Mouse (Mus musculus) hindbrain, embryonic 15.5 days (tissue): Measurements from ENCODE around the gene Cx3cl1. TPM values are rescaled to one million over a fixed set of nuclear protein-coding genes. Genes with fewer than 3 reads are reported as not detected.

Source experiments
- ATAC-seq: fragments of 200-750 bp; cut with Nextera tagmentation; 2 replicates; pipeline ENCODE4 v1.8.0; 2017; ENCODE audit warnings: low read depth, moderate number of reproducible peaks, moderate TSS enrichment; ENCODE audit not compliant: low FRiP score
- H3K27ac ChIP-seq: fragments of 300-500 bp; sonication (generic); replicated peaks from 2 replicates; pipeline ENCODE4 v1.5.1; 2015; ENCODE audit warnings: mild to moderate bottlenecking, inconsistent platforms
- H3K27me3 ChIP-seq: fragments of 300-500 bp; sonication (generic); 2 replicates; pipeline ENCODE4 v1.6.1; 2015; ENCODE audit warnings: control low read depth, inconsistent platforms
- H3K36me3 ChIP-seq: fragments of 300-500 bp; sonication (generic); 2 replicates; pipeline ENCODE4 v1.6.1; 2015; ENCODE audit warnings: control low read depth, inconsistent platforms
- H3K4me1 ChIP-seq: fragments of 300-500 bp; sonication (generic); replicated peaks from 2 replicates; pipeline ENCODE4 v1.6.1; 2015; ENCODE audit warnings: control low read depth, inconsistent platforms
- H3K4me2 ChIP-seq: fragments of 300-500 bp; sonication (generic); 2 replicates; pipeline ENCODE4 v1.6.1; 2015; ENCODE audit warnings: moderate library complexity, mild to moderate bottlenecking, inconsistent platforms
- H3K4me3 ChIP-seq: fragments of 300-500 bp; sonication (generic); 2 replicates; pipeline ENCODE4 v1.5.1; 2015; ENCODE audit warnings: mild to moderate bottlenecking, inconsistent platforms
- H3K9ac ChIP-seq: fragments of 300-500 bp; sonication (generic); 2 replicates; pipeline ENCODE4 v1.6.1; 2015; ENCODE audit warnings: inconsistent platforms
- H3K9me3 ChIP-seq: fragments of 300-500 bp; sonication (generic); 2 replicates; pipeline ENCODE4 v1.6.1; 2016; ENCODE audit warnings: control low read depth, inconsistent platforms
- WGBS: fragments of 180-500 bp; shearing (Covaris S2); methylation state at CpG from one replicate; pipeline ENCODE4 v1.1.7; 2015; 5-methylcytosine and 5-hydroxymethylcytosine counted together
- polyA plus RNA-seq: library from polyadenylated mRNA; unstranded; fragments of >200 nt; fragmentation: Nextera tagmentation; extraction: Ambion mirVana; gene quantifications from 2 replicates; pipeline ENCODE4 v1.2.1, GENCODE M21; 2015

Cx3cl1 gene
- polyA plus RNA-seq = 38.3 and 46.3 TPM in 2 replicates

DNA sequence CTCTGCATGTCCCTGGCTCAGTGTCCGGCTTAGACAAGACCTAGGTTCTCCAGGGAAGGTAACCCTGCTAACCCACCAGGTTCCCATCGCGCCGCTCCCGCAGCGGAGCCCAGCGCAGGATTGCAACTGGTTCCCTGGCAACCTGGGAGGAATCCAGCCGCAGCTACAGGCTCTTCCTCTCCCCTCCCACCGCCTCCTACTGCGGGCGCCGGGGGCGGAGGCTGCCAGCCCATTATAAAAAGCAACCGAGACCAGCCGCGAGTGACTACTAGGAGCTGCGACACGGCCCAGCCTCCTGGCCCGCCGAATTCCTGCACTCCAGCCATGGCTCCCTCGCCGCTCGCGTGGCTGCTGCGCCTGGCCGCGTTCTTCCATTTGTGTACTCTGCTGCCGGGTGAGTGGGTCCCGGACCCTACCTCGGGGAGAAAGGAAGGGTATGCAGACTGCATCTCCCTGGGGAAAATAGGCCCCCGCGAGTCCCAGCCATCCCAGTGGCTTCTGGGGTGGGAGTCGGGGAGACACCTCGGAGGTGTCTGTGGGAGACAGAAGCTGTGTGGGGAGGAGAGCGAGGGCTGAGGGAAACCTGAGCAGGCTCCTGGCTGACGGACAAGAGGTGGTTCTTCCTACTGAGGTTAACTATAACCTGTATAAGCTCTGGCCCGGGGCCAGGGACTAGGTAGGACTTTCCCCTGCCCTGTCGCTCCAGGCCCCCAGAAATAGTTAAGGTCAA lies at the start of gene Cx3cl1:
Gene Cx3cl1, plus strand, starts transcription at position 69 of the 730 bp plus-strand sequence.
- Histone ChIP-seq H3K9ac (peak within 1 kb of the TSS; percentile 63), H3K4me1 (peaks cover 38% of the 10 kb centered on the region), H3K27me3 (no peaks in the 10 kb centered on the region), H3K36me3 (no peaks in the 10 kb centered on the region), H3K4me2 (peak within 1 kb of the TSS; percentile 68), H3K4me3 (peak within 1 kb of the TSS; percentile 55), H3K9me3 (no peaks in the 10 kb centered on the region), H3K27ac (peak within 1 kb of the TSS; percentile 72)
- ATAC-seq = peak; percentile 88
- under 1% methylated on average over 38 of the region's 38 CpGs for WGBS

DNA sequence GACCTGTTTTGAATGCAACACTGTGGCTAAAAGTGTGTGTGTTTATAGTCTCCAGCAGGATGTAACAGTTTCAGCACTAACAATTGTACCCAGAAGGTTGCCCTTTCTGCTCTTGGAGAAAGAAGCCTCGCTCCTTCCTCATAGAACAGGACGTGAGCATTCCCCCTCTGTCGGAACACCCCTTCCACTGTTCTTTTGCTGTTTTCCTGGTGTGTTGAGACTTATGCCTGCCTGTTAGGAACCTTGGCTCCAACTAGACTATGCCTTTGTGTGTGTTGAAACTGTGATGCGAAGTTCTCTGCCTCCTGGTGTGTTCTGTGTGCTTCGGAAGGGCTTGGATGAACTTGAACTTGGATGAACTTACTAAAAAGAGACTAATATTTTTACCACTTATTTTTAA lies 45.8 kb upstream of the Cx3cl1 start:
- Histone ChIP-seq H3K9ac (no peak overlapping the region), H3K9me3 (no peaks in the 10 kb centered on the region), H3K4me3 (no peak overlapping the region), H3K4me2 (no peak overlapping the region), H3K27ac (no peak overlapping the region), H3K27me3 (no peaks in the 10 kb centered on the region), H3K36me3 (no peaks in the 10 kb centered on the region), H3K4me1 (no peaks in the 10 kb centered on the region)
- 89% methylated on average over 5 of the region's 5 CpGs for WGBS
- ATAC-seq = no peak

DNA sequence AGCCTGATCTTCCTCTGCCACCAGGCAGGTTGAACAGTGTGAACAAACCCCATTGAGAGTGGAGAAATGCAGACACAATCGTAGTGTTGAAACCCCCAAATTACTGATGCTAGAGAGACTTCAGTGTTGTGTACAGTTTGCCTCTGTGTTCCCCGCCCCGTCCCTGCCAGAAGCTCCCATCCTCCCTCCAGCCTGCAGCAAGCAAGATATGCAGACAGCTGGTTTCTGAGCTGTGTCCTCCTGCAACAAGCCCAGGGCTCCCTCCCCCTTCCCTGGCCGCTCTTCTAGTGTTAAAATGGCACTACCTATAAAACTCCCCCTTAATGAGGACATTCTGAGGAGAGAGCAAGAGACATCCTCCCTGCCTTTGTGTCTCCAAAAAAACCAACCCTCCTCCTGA lies 42.5 kb upstream of the Cx3cl1 start:
- H3K4me2 ChIP-seq = no peak overlapping the region
- ATAC-seq = no peak
- no peak overlapping the region for H3K9ac ChIP-seq
- 79% methylated on average over 4 of the region's 4 CpGs for WGBS
- no peaks in the 10 kb centered on the region for H3K27me3 ChIP-seq
- no peaks in the 10 kb centered on the region for H3K36me3 ChIP-seq
- no peak overlapping the region for H3K4me3 ChIP-seq
- H3K27ac ChIP-seq = no peak overlapping the region
- no peaks in the 10 kb centered on the region for H3K9me3 ChIP-seq
- no peaks in the 10 kb centered on the region for H3K4me1 ChIP-seq

DNA sequence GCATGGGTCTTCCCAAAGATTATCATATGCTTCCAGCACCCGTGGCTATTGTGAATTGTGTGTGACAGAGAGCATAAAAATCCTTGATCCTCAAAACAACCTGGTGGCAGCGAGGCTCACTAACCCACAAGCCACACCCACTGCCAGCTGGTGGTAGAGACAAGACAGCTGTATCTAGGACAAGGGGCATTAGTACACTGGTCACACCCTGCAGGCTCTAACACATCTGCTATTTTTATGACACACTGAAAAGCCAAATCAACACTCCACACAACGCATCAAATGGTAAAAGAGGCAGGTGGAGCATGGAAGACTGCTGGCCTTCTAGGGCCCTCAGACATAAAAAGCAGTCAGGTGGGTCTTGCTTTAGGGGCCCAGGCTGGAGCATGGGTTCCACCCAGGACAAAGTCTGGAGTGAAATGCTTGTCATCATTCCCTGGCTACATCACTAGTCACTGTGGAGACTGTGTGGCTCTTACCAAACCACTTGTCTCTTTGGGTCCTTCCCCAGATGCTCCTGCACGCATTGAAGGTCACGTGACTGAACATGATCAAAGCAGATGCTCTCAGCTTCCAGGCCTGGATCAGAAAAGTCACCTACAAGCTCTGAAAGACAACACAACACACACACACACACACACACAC lies 37.9 kb upstream of the Cx3cl1 start:
- Histone ChIP-seq H3K9ac (no peak overlapping the region), H3K4me1 (no peaks in the 10 kb centered on the region), H3K9me3 (no peaks in the 10 kb centered on the region), H3K27ac (no peak overlapping the region), H3K4me2 (no peak overlapping the region), H3K36me3 (no peaks in the 10 kb centered on the region), H3K4me3 (no peak overlapping the region), H3K27me3 (no peaks in the 10 kb centered on the region)
- WGBS = 70% methylated on average over 5 of the region's 5 CpGs
- ATAC-seq = no peak

DNA sequence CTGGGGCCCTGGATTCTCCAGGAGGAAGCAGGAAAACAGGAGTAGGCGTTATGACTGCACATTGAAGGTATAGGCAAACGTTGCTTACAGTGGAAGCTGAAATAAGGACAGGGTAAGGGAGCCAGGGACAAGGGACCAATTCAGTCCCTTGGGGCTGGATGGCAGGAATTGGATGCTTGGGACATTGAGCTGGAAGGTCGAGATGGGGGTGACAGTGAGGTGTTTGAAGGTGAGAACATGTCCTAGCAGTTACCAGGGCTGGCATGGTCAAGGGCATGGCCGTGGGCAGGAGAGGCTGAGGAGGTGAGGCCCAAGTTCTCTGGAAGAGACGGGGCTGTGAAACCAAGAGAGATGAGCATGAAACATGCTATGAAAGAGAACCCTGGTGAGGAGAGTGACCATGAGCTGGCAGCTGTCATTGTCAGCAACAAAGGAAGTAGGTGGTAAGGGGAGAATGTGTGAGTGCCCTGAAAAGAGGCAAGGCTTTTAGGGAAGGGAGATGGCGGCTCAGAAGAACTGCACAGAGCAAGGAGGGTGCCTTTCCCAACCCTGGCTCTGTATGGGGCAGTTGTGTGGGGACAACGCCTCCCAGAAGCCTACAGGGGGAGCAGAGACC lies 37.0 kb upstream of the Cx3cl1 start:
- Histone ChIP-seq H3K4me3 (no peak overlapping the region), H3K9ac (no peak overlapping the region), H3K27me3 (no peaks in the 10 kb centered on the region), H3K4me1 (no peaks in the 10 kb centered on the region), H3K9me3 (no peaks in the 10 kb centered on the region), H3K36me3 (no peaks in the 10 kb centered on the region), H3K4me2 (no peak overlapping the region), H3K27ac (no peak overlapping the region)
- no peak for ATAC-seq
- 79% methylated on average over 7 of the region's 7 CpGs for WGBS

DNA sequence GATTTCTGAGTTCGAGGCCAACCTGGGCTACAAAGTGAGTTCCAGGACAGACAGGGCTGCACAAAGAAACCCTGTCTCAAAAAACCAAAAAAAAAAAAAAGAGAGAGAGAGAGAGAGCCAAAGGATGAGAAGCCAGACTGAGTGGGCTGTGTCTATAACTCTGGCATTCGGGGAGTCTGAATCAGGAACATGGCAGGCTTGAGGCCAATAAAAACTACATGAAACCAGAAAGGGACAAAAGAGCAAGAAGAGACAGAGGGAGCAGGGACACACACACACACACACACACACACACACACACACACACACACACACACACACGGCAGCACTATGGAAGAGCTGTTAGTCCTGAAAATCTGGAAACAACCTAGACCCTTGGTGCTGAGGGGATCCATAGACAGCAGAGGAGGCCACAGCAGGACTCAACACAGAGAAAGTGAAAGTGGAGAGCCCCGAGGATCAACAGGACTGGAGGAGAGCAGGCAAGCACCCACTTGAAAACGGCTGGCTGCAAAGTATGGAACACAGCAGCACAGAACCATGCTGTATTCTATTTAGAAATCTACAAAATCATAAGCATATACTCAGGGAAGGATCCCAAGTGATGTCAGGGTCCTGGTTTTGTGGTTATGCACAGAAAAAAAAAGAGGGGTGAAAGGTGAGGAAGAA lies 36.2 kb upstream of the Cx3cl1 start:
- Histone ChIP-seq H3K9ac (no peak overlapping the region), H3K4me2 (no peak overlapping the region), H3K4me1 (no peaks in the 10 kb centered on the region), H3K9me3 (no peaks in the 10 kb centered on the region), H3K4me3 (no peak overlapping the region), H3K27ac (no peak overlapping the region), H3K36me3 (no peaks in the 10 kb centered on the region), H3K27me3 (no peaks in the 10 kb centered on the region)
- 80% methylated on average over 5 of the region's 5 CpGs for whole genome bisulfite sequencing
- ATAC-seq = no peak

DNA sequence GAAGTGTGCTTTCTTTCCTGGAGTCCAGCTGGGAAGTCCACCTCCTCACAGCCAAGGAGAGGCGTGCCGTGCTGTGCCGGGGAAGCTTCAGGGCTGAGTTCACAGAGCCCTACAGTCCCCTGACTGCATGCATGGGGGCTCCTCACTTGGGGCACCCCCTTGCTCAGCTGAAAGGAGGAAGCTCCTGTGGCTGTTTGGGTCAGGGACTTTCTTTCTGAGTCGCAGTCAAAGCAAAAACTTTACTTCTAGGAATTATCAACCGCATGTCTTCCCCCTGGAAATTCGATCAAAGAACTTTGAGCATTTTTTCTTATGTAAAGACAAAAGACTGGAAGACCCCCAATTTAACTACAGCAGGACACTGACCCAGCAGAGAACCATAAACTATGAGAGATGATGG lies 32.0 kb upstream of the Cx3cl1 start:
- no peaks in the 10 kb centered on the region for H3K9me3 ChIP-seq
- ATAC-seq = no peak
- WGBS = 77% methylated on average over 6 of the region's 6 CpGs
- no peaks in the 10 kb centered on the region for H3K4me1 ChIP-seq
- no peaks in the 10 kb centered on the region for H3K36me3 ChIP-seq
- no peak overlapping the region for H3K27ac ChIP-seq
- no peak overlapping the region for H3K9ac ChIP-seq
- no peak overlapping the region for H3K4me3 ChIP-seq
- no peaks in the 10 kb centered on the region for H3K27me3 ChIP-seq
- no peak overlapping the region for H3K4me2 ChIP-seq

DNA sequence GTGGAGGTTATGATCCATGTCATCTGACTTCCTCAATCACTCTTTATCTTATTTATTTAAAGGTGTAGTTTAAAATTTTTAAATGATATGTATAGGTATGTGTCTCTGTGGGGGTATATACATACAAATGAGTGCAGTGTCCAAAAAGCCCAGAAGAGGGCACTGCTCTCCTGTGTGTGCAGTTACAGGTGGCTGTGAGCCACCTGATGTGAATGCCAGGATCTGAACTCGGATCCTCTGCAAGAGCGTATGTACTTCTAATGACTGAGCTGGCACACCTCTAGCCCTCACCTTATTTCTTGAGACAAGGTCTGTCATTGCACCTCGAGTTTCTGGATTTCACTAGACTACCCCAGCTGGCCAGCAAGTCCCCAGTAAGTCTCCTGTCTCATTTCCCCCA lies 31.2 kb upstream of the Cx3cl1 start:
- no peaks in the 10 kb centered on the region for H3K27me3 ChIP-seq
- H3K9ac ChIP-seq = no peak overlapping the region
- no peaks in the 10 kb centered on the region for H3K36me3 ChIP-seq
- H3K9me3 ChIP-seq = no peaks in the 10 kb centered on the region
- H3K4me2 ChIP-seq = no peak overlapping the region
- no peak overlapping the region for H3K4me3 ChIP-seq
- H3K27ac ChIP-seq = no peak overlapping the region
- ATAC-seq = no peak
- 90% methylated on average over 3 of the region's 3 CpGs for WGBS
- no peaks in the 10 kb centered on the region for H3K4me1 ChIP-seq

DNA sequence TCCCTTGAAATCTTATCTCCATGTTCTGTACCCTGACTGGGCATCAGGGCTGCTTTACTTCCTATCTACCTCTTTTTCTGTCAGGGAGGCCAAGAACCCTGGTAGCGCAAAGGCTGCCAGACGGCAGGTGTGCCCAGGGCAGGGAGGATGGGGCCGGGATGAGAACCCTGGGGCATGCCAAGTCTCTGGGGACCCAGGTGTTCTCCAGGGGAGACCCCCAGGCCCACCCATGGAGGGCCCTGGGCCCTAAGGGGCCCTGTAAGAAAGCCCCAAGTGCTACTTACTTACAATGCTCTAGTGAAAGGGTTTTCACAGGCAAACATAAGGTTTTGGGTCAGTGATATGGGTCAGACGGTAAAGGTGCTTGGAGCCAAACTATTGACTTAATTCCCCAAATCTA lies 30.1 kb upstream of the Cx3cl1 start:
- H3K9me3 ChIP-seq = no peaks in the 10 kb centered on the region
- no peak overlapping the region for H3K4me2 ChIP-seq
- no peak overlapping the region for H3K9ac ChIP-seq
- no peaks in the 10 kb centered on the region for H3K36me3 ChIP-seq
- no peak overlapping the region for H3K27ac ChIP-seq
- WGBS = 97% methylated on average over 4 of the region's 4 CpGs
- no peaks in the 10 kb centered on the region for H3K4me1 ChIP-seq
- ATAC-seq = no peak
- no peaks in the 10 kb centered on the region for H3K27me3 ChIP-seq
- no peak overlapping the region for H3K4me3 ChIP-seq

DNA sequence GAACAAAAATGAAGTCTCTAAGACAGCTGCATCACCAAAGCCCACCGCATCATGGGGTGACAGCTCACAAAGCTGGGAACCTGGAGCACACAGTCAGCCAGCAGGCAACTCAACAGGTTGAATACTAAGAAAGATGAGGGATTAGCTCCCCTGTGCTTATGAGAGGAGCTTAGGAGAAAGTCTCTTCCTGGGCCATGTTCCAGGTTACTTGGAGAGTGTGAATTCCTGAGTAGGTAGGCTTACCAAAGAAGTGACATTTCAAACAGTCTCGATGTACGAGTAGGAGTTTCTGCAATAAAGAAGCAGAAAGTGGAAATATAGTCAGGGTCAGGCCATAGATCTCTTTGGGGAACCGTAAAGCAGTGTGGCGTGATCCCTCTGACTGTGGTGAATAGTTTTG lies 27.3 kb upstream of the Cx3cl1 start:
- H3K4me1 ChIP-seq = no peaks in the 10 kb centered on the region
- H3K36me3 ChIP-seq = no peaks in the 10 kb centered on the region
- no peak overlapping the region for H3K9ac ChIP-seq
- no peaks in the 10 kb centered on the region for H3K27me3 ChIP-seq
- ATAC-seq = no peak
- WGBS = 94% methylated on average over 5 of the region's 5 CpGs
- no peaks in the 10 kb centered on the region for H3K9me3 ChIP-seq
- H3K4me3 ChIP-seq = no peak overlapping the region
- H3K27ac ChIP-seq = no peak overlapping the region
- no peak overlapping the region for H3K4me2 ChIP-seq

DNA sequence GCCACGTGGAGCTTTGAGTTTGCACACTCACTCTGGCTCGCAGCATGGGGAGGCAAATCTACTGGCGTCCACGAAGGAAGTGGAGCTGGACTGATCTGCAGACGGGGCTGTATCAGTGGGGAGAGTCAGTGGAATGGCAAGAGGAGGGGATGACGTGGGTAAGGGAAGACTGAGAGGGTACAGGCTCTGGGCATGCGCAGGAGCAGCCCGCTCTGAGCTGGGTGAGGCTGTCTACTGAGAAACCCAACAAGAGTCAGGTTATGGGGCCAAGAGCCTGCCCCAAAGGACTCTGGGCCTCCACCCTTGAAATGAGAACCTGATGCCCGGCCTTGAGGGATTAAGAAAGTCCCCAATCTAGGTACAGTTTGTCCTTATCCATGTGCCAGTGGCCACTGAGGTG lies 26.8 kb upstream of the Cx3cl1 start:
- WGBS = 87% methylated on average over 9 of the region's 9 CpGs
- no peaks in the 10 kb centered on the region for H3K9me3 ChIP-seq
- ATAC-seq = no peak

More for the DNA sequence above, 26.8 kb upstream of the Cx3cl1 start:
- Histone ChIP-seq H3K4me1 (no peaks in the 10 kb centered on the region), H3K9ac (no peak overlapping the region), H3K27me3 (no peaks in the 10 kb centered on the region), H3K36me3 (no peaks in the 10 kb centered on the region), H3K4me3 (no peak overlapping the region), H3K27ac (no peak overlapping the region), H3K4me2 (no peak overlapping the region)
